Mouse (Mus musculus): ENCODE measurements around the gene Ogfod3. TPM values are rescaled to one million over a fixed set of nuclear protein-coding genes. Genes with fewer than 3 reads are reported as not detected.

The Ogfod3 gene
- 10 to 100 TPM; 24.1 to 27.0 TPM for total RNA-seq (2021)
- long read RNA-seq, experiment 1, transcript Ogfod3-201 (9 exons, 1,308 nt): major isoform, 15 of 15 reads
- long read RNA-seq, experiment 1, partial matches to known transcripts: 0 of 15 reads
- long read RNA-seq, experiment 1, other reads (novel, unspliced or antisense): 0 of 15 reads
- long read RNA-seq, experiment 2, transcript Ogfod3-201 (9 exons, 1,308 nt): major isoform, 56 of 63 reads
- long read RNA-seq, experiment 2, partial matches to known transcripts: 3 of 63 reads
- long read RNA-seq, experiment 2, other reads (novel, unspliced or antisense): 4 of 63 reads

- DNase-seq (ENCODE audit: low spot score in 2 of 2): peak; percentile 94 to 95
Observed at GRCm38 (mm10) chr11:121204161-121205006, at the start of gene Ogfod3, which contains the start of gene Hexdc. Gene Ogfod3 (minus strand): TSS chr11:121204711. Gene Hexdc (plus strand): TSS chr11:121204433.

- DNase-seq (ENCODE audit: low spot score in 2 of 2): no peak
Observed at GRCm38 (mm10) chr11:121250196-121250595, 45.7 kb upstream of the Ogfod3 start.

GRCm38 (mm10) chr11:121239669-121240068, 35.2 kb upstream of the Ogfod3 start:
- no peak for DNase-seq (ENCODE audit: low spot score in 2 of 2)

GRCm38 (mm10) chr11:121237345-121238128, 33.0 kb upstream of the Ogfod3 start:
- no peak for DNase-seq (ENCODE audit: low spot score in 2 of 2)

GRCm38 (mm10) chr11:121236564-121237344, 32.2 kb upstream of the Ogfod3 start, which contains the start of gene Narf:
Gene Narf (plus strand): TSS chr11:121237253.
- DNase-seq (ENCODE audit: low spot score in 2 of 2): peak; percentile 90 to 93

- DNase-seq (ENCODE audit: low spot score in 2 of 2): no peak
Observed at GRCm38 (mm10) chr11:121235475-121236238, 31.1 kb upstream of the Ogfod3 start.

GRCm38 (mm10) chr11:121232706-121233105, 28.2 kb upstream of the Ogfod3 start:
- no peak for DNase-seq (ENCODE audit: low spot score in 2 of 2)

- no peak for DNase-seq (ENCODE audit: low spot score in 2 of 2)
Observed at GRCm38 (mm10) chr11:121231628-121232291, 27.2 kb upstream of the Ogfod3 start.

GRCm38 (mm10) chr11:121231191-121231590, 26.7 kb upstream of the Ogfod3 start:
- no peak for DNase-seq (ENCODE audit: low spot score in 2 of 2)

- peak; percentile 60 to 63 for DNase-seq (ENCODE audit: low spot score in 2 of 2)
Observed at GRCm38 (mm10) chr11:121229018-121229439, 24.5 kb upstream of the Ogfod3 start, which contains the start of gene Cybc1. Gene Cybc1 (minus strand): TSS chr11:121229322.

GRCm38 (mm10) chr11:121228129-121229017, 23.9 kb upstream of the Ogfod3 start:
- no peak for DNase-seq (ENCODE audit: low spot score in 2 of 2)

- no peak for DNase-seq (ENCODE audit: low spot score in 2 of 2)
Observed at GRCm38 (mm10) chr11:121221321-121222010, 17.0 kb upstream of the Ogfod3 start.

GRCm38 (mm10) chr11:121220771-121221170, 16.3 kb upstream of the Ogfod3 start:
- no peak for DNase-seq (ENCODE audit: low spot score in 2 of 2)

- no peak for DNase-seq (ENCODE audit: low spot score in 2 of 2)
Observed at GRCm38 (mm10) chr11:121219776-121220175, 15.3 kb upstream of the Ogfod3 start.

GRCm38 (mm10) chr11:121216831-121217230, 12.3 kb upstream of the Ogfod3 start:
- DNase-seq (ENCODE audit: low spot score in 2 of 2): no peak

GRCm38 (mm10) chr11:121203859-121204160, 701 bp downstream of the Ogfod3 start:
- DNase-seq (ENCODE audit: low spot score in 2 of 2): no peak

- DNase-seq (ENCODE audit: low spot score in 2 of 2): no peak
Observed at GRCm38 (mm10) chr11:121201436-121202198, 2.9 kb downstream of the Ogfod3 start.
